Mouse (Mus musculus) neural tube, embryonic 11.5 days (tissue): ENCODE results near the gene Rel. TPM values are rescaled to one million over a fixed set of nuclear protein-coding genes. Genes with fewer than 3 reads are reported as not detected.

Experiments used
- ATAC-seq: fragments of 200-750 bp; cut with Nextera tagmentation; 2 replicates; pipeline ENCODE4 v1.8.0; 2017; ENCODE audit warnings: moderate number of reproducible peaks, mild to moderate bottlenecking, moderate TSS enrichment, moderate library complexity; ENCODE audit not compliant: insufficient read depth, low FRiP score, low TSS enrichment
- DNase-seq: peaks from one replicate; pipeline ENCODE4 v3.0.0-alpha.2; 2015; ENCODE audit warnings: low spot score
- H3K27ac ChIP-seq: fragments of 300-500 bp; sonication (generic); 2 replicates; pipeline ENCODE4 v1.5.1; 2014; ENCODE audit warnings: low read depth, mild to moderate bottlenecking, low read length
- H3K27me3 ChIP-seq: fragments of 300-500 bp; sonication (generic); 2 replicates; pipeline ENCODE4 v1.6.1; 2014; ENCODE audit warnings: mild to moderate bottlenecking, low read length, mixed read lengths; ENCODE audit not compliant: control insufficient read depth, insufficient read depth
- H3K36me3 ChIP-seq: fragments of 300-500 bp; sonication (generic); 2 replicates; pipeline ENCODE4 v1.6.1; 2014; ENCODE audit warnings: mild to moderate bottlenecking, low read length, moderate library complexity, mixed read lengths; ENCODE audit not compliant: control insufficient read depth, insufficient read depth
- H3K4me1 ChIP-seq: fragments of 300-500 bp; sonication (generic); 2 replicates; pipeline ENCODE4 v1.6.1; 2014; ENCODE audit warnings: low read length, mixed read lengths; ENCODE audit not compliant: control insufficient read depth, insufficient read depth
- H3K4me2 ChIP-seq: fragments of 300-500 bp; sonication (generic); 2 replicates; pipeline ENCODE4 v1.6.1; 2014; ENCODE audit warnings: low read depth, mild to moderate bottlenecking, moderate library complexity
- H3K4me3 ChIP-seq: fragments of 300-500 bp; sonication (generic); 2 replicates; pipeline ENCODE4 v1.5.1; 2014; ENCODE audit warnings: low read depth, low read length
- H3K9ac ChIP-seq: fragments of 300-500 bp; sonication (generic); 2 replicates; pipeline ENCODE4 v1.6.1; 2014; ENCODE audit warnings: mild to moderate bottlenecking, low read length
- H3K9me3 ChIP-seq: fragments of 300-500 bp; sonication (generic); 2 replicates; pipeline ENCODE4 v1.6.1; 2016; ENCODE audit warnings: low read length; ENCODE audit not compliant: control insufficient read depth
- WGBS: fragments of 180-500 bp; shearing (Covaris S2); extraction: QIAGEN DNeasy Blood & Tissue Kit; methylation state at CpG from one replicate; pipeline ENCODE4 v1.1.7; 2014; 5-methylcytosine and 5-hydroxymethylcytosine counted together
- polyA plus RNA-seq: library from polyadenylated mRNA; unstranded; fragments of >200 nt; fragmentation: Nextera tagmentation; extraction: Ambion mirVana; gene quantifications from 2 replicates; pipeline ENCODE4 v1.2.1, GENCODE M21; 2014

The Rel gene
- polyA plus RNA-seq, 1 experiment from 2014 or later: 0.93 TPM

- Histone ChIP-seq H3K9me3 (no peaks in the 10 kb centered on the region), H3K4me1 (no peaks in the 10 kb centered on the region), H3K4me2 (no peak overlapping the region), H3K9ac (no peak overlapping the region), H3K27ac (no peak overlapping the region), H3K27me3 (no peaks in the 10 kb centered on the region), H3K36me3 (no peaks in the 10 kb centered on the region), H3K4me3 (no peak overlapping the region)
- 93% methylated on average over 2 of the region's 2 CpGs for WGBS
- DNase-seq: no peak
- ATAC-seq: no peak
Measured at GRCm38 (mm10) chr11:23762635-23763034, 8.1 kb downstream of the Rel start.

- no peak for ATAC-seq
- no peak overlapping the region for H3K4me3 ChIP-seq
- 83% methylated on average over 2 of the region's 2 CpGs for WGBS
Measured at GRCm38 (mm10) chr11:23758218-23758617, 12.6 kb downstream of the Rel start.

DNA sequence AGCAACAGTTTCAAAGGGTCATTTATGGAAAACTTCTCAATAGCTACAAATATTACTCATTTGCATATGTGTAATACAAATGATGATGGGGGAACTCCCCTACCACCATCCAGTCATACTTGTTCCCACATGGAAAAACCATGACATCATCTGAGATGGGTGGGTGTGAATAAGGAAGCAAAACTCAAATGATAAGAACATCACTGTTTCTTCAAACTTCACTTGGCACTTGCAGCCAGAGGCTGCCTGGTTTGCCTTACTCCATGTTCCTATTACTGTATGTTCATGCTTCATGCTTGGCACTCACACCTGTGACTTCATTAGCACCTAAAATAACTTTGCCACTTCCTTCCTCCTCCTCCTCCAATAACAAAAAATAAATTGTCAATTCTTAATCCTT, 16.4 kb downstream of the Rel start:
- ATAC-seq (no peak), DNase-seq (no peak)
- H3K4me2 ChIP-seq: no peak overlapping the region
- no peaks in the 10 kb centered on the region for H3K9me3 ChIP-seq
- H3K9ac ChIP-seq: no peak overlapping the region
- H3K27ac ChIP-seq: no peak overlapping the region
- H3K36me3 ChIP-seq: no peaks in the 10 kb centered on the region
- H3K4me3 ChIP-seq: no peak overlapping the region
- H3K4me1 ChIP-seq: no peaks in the 10 kb centered on the region
- no peaks in the 10 kb centered on the region for H3K27me3 ChIP-seq

More at GRCm38 (mm10) chr11:23758218-23758617, 12.6 kb downstream of the Rel start:
- DNase-seq: no peak
- H3K9ac ChIP-seq: no peak overlapping the region
- H3K9me3 ChIP-seq: no peaks in the 10 kb centered on the region
- H3K36me3 ChIP-seq: no peaks in the 10 kb centered on the region
- no peak overlapping the region for H3K27ac ChIP-seq
- no peaks in the 10 kb centered on the region for H3K4me1 ChIP-seq
- no peaks in the 10 kb centered on the region for H3K27me3 ChIP-seq
- H3K4me2 ChIP-seq: no peak overlapping the region

DNA sequence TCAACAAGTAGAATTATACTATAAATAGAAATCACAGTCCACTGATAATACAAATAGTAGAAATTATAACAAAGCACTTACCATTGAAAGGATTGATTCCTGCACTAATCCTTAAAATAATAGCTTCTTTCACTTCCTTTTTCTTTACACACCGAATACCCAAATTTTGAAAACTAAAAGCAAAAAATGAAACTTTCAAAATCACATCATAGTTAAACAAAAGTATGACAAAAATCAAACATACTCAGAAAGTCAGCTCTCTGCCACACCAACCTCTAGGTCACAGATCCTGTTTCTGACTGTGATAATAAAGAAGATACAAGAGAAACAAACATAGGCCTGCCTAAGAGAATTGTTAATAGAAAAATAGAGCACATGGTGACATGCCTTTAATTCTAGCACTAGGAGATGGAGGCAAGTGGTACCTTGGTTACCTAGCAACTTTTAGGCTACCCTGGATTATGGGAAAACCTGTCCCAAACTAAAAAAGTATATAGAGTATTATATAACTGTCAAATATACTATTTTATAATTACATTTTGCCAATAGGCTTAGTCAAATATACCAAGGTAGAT, 17.5 kb downstream of the Rel start:
- DNase-seq (no peak), ATAC-seq (no peak)
- Histone ChIP-seq H3K36me3 (no peaks in the 10 kb centered on the region), H3K4me3 (no peak overlapping the region), H3K27me3 (no peaks in the 10 kb centered on the region), H3K9ac (no peak overlapping the region), H3K4me1 (no peaks in the 10 kb centered on the region), H3K9me3 (no peaks in the 10 kb centered on the region), H3K27ac (no peak overlapping the region), H3K4me2 (no peak overlapping the region)
- WGBS: 91% methylated on average over 1 of the region's 1 CpGs

DNA sequence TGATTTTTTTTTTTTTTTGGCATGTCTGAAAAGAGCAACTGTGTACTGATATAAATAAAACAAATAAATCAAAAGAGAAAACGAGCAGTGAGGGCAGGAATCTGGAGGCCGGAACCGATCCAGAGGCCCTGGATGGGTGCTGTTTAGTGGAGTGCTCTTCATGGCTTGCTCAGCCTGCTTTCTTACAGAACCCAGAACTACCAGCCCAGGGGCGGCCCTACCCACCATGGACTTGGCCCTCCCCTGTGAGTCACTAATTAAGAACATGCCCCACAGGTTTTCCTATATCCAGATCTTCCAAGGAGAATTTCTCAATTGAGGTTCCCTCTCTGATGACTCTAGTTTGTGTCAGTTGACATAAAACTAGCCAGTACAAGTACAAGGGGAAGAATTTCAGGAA, 24.7 kb downstream of the Rel start:
- Histone ChIP-seq H3K4me3 (no peak overlapping the region), H3K27me3 (no peaks in the 10 kb centered on the region), H3K27ac (no peak overlapping the region), H3K4me1 (no peaks in the 10 kb centered on the region), H3K9me3 (no peaks in the 10 kb centered on the region), H3K4me2 (no peak overlapping the region), H3K36me3 (no peaks in the 10 kb centered on the region), H3K9ac (no peak overlapping the region)
- no peak for ATAC-seq
- 90% methylated on average over 4 of the region's 4 CpGs for WGBS
- DNase-seq: no peak

- Histone ChIP-seq H3K36me3 (no peaks in the 10 kb centered on the region), H3K9ac (no peak overlapping the region), H3K4me2 (no peak overlapping the region), H3K27me3 (no peaks in the 10 kb centered on the region), H3K27ac (no peak overlapping the region), H3K4me1 (no peaks in the 10 kb centered on the region), H3K9me3 (no peaks in the 10 kb centered on the region), H3K4me3 (no peak overlapping the region)
- WGBS: 91% methylated on average over 3 of the region's 3 CpGs
- DNase-seq (no peak), ATAC-seq (no peak)
Measured at GRCm38 (mm10) chr11:23744352-23744751, 26.4 kb downstream of the Rel start.

- Histone ChIP-seq H3K4me1 (no peaks in the 10 kb centered on the region), H3K9me3 (no peaks in the 10 kb centered on the region), H3K9ac (no peak overlapping the region), H3K4me3 (no peak overlapping the region), H3K27me3 (no peaks in the 10 kb centered on the region), H3K36me3 (no peaks in the 10 kb centered on the region), H3K4me2 (no peak overlapping the region), H3K27ac (no peak overlapping the region)
- DNase-seq: no peak
- WGBS: 94% methylated on average over 7 of the region's 7 CpGs
- no peak for ATAC-seq
Measured at GRCm38 (mm10) chr11:23741386-23741785, 29.4 kb downstream of the Rel start.

GRCm38 (mm10) chr11:23740895-23741294, 29.9 kb downstream of the Rel start:
- Histone ChIP-seq H3K9me3 (no peaks in the 10 kb centered on the region), H3K4me2 (no peak overlapping the region), H3K4me3 (no peak overlapping the region), H3K27ac (no peak overlapping the region), H3K36me3 (no peaks in the 10 kb centered on the region), H3K27me3 (no peaks in the 10 kb centered on the region), H3K9ac (no peak overlapping the region), H3K4me1 (no peaks in the 10 kb centered on the region)
- 76% methylated on average over 4 of the region's 4 CpGs for WGBS
- ATAC-seq (no peak), DNase-seq (no peak)

- Histone ChIP-seq H3K4me1 (no peaks in the 10 kb centered on the region), H3K36me3 (no peaks in the 10 kb centered on the region), H3K27me3 (no peaks in the 10 kb centered on the region), H3K4me3 (no peak overlapping the region), H3K9ac (no peak overlapping the region), H3K9me3 (no peaks in the 10 kb centered on the region), H3K4me2 (no peak overlapping the region), H3K27ac (no peak overlapping the region)
- DNase-seq (no peak), ATAC-seq (no peak)
Measured at GRCm38 (mm10) chr11:23735820-23736470, 34.8 kb downstream of the Rel start.
